Mouse (Mus musculus): ENCODE results near the gene Ttc4.

- TF ChIP-seq CTCF (IDR thresholded peaks at IDR 0.05; ENCODE audit: low read depth, low read length) (no peak), POLR2A (IDR thresholded peaks at IDR 0.05; ENCODE audit: insufficient read depth, low read length) (no peak)
Observed at GRCm38 (mm10) chr4:106617056-106617455, 61.7 kb downstream of the Ttc4 start, which contains the start of gene Lexm.

Measured in ES-Bruce4 (cell line).